Mouse (Mus musculus) R1 (cell line): ENCODE measurements around the gene Arhgap11a.
A peak's percentile ranks its signal among the peaks of the same experiment; 100 is the strongest.

Experiments
- DNase-seq: peaks from one replicate; pipeline ENCODE4 v3.0.0-alpha.2; 2018; ENCODE audit warnings: low read depth, low spot score

The Arhgap11a gene

GRCm38 (mm10) chr2:113817681-113818606 is 30.5 kb downstream of the Arhgap11a start:
- DNase-seq, result no peak

GRCm38 (mm10) chr2:113807640-113808039 is 40.8 kb downstream of the Arhgap11a start:
- peak; percentile 58 for DNase-seq

- DNase-seq, result peak; percentile 58
Observed at GRCm38 (mm10) chr2:113806851-113807577, 41.4 kb downstream of the Arhgap11a start.

GRCm38 (mm10) chr2:113805765-113806164 is 42.7 kb downstream of the Arhgap11a start:
- DNase-seq, result no peak

GRCm38 (mm10) chr2:113803753-113804152 is 44.7 kb downstream of the Arhgap11a start:
- DNase-seq, result no peak

- DNase-seq, result no peak
Observed at GRCm38 (mm10) chr2:113800846-113801245, 47.6 kb downstream of the Arhgap11a start.

GRCm38 (mm10) chr2:113798605-113799004 is 49.9 kb downstream of the Arhgap11a start:
- DNase-seq, result no peak

- no peak for DNase-seq
Observed at GRCm38 (mm10) chr2:113795186-113795585, 53.3 kb downstream of the Arhgap11a start.

- no peak for DNase-seq
Observed at GRCm38 (mm10) chr2:113793521-113793920, 54.9 kb downstream of the Arhgap11a start.

GRCm38 (mm10) chr2:113788821-113789387 is 59.6 kb downstream of the Arhgap11a start:
- DNase-seq, result no peak

GRCm38 (mm10) chr2:113787882-113788281 is 60.6 kb downstream of the Arhgap11a start:
- no peak for DNase-seq

GRCm38 (mm10) chr2:113784851-113785250 is 63.6 kb downstream of the Arhgap11a start:
- DNase-seq, result no peak

GRCm38 (mm10) chr2:113781521-113781920 is 66.9 kb downstream of the Arhgap11a start:
- DNase-seq, result no peak
